Mouse (Mus musculus) megakaryocyte, adult 5-6 weeks (primary cell): ENCODE results near the gene Gm11032. TPM values are rescaled to one million over a fixed set of nuclear protein-coding genes. Genes with fewer than 3 reads are reported as not detected.
A peak's percentile ranks its signal among the peaks of the same experiment; 100 is the strongest.
"Not testable (repeated sequence)": the region's sequence is repeated elsewhere in the genome, so short reads cannot be mapped to it uniquely, and the experiment has no call there.

Experiments
- ATAC-seq: 2 replicates; pipeline ENCODE4 v1.8.0; 2016; ENCODE audit warnings: mild to moderate bottlenecking, inconsistent platforms; ENCODE audit not compliant: poor library complexity, severe bottlenecking
- total RNA-seq, 2 experiments: library from RNA; stranded (forward) in 1 of 2; stranded (reverse) in 1 of 2; fragments of 153-499, 151-499 nt in 1 of 2; fragments of 221-1000, 200-1000 nt in 1 of 2; gene quantifications; 2 replicates each; pipeline versions ENCODE4 v1.2.3 to v1.2.4; 2015 to 2017

Gm11032 gene
- total RNA-seq, 2 experiments from 2014 or later, result not detected

DNA sequence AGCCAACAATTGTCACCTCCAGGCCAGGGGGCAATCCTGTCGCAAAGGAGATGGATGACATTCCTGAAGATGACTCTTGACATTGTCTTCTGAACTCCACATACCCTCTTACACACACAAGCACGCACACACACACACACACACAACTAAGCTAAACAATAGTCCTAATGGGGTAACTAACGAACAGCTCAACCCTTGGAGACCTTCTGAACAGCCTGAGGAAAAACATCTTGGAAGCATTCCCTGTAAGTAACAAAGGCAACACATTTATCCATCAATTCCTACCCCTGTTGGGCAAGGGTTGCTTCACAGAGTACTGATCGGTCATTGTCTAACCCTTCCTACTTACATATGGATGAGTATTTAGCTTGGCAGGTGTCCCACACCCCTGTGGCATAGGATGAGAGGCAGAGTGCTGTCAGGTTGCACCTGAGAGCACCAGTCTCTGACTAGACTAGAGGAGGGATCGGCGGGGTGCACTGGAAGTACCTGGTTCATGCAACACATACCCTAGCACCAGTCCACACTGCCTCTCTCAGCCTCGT, 2.6 kb downstream of the Gm11032 start:
- no peak for ATAC-seq

DNA sequence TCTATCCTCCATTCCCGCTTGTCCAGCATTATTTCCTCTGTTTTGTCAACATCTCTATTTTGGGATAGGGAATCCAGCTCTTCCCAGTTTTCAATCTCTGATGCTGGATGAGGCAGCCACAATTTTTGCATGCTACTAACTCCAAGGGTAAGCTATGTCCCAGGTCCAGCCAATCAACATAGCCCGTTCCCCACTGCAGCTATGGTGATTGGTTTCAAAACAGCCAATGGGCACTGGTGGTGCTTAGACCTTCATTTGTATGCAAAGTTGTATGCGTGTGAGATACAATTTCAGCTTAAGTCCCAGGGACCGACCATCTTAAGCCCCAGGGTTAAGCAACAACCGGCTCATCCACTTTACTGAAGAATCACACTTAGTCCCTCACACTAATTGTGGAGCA, 3.1 kb downstream of the Gm11032 start:
- no peak for ATAC-seq

DNA sequence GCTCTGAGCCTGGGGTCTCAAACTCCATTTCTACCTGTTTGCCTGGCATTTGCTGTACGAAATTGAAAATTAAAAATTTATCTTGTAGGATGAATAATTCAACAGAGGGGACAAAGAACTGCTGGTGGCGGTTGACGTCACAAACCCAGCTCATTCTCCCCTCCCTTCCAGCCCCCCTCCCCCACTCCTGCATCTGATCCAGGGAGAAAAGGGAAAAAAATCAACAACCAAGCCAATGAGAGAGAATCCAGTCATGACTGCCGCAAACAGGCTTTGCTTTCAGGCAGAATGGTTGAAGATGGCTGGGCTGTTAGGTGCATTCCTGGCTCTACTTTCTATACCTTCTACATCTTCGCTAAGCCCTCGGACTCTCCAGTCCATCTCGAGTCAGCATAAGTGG, 6.1 kb downstream of the Gm11032 start:
- ATAC-seq, result no peak

DNA sequence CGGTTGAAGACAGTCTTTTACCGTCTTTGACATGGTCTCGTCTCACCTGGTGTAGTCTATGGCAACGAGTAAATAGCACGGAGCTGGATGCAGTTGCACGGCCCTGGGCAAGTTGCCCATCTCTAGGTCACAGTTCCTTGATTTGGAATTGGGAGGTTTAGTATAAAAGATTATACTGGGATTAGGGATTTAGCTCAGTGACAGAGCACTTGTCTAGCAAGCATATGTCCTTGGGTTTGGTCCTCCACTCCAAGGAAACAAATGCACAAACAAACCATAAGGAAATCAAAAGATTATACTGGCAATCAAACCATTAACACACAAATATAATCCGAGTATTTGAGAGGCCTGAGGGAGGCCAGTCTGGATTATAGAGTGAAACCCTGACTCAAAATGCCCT, 7.8 kb downstream of the Gm11032 start:
- ATAC-seq, result no peak

DNA sequence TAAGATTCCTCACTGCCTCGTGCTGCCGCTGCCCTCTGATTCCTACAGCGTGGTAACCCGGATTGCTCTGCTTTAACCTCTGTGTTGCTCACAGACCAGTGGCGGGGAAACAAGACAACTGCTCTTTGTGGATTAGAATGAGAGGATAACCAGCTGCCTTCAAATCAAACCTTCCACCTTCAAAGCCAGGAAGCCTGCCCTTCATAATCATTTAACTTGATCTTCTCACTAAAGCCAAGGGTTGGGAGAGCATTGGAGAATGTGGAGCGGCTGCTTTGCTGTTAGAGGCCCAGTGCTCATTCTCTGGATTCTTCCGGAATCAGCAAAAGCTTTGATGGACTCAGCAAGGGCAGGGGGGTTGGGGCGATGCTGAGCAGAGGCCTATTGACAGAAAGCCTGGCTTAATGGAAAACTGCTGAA, 10.0 kb downstream of the Gm11032 start:
- ATAC-seq, result no peak

DNA sequence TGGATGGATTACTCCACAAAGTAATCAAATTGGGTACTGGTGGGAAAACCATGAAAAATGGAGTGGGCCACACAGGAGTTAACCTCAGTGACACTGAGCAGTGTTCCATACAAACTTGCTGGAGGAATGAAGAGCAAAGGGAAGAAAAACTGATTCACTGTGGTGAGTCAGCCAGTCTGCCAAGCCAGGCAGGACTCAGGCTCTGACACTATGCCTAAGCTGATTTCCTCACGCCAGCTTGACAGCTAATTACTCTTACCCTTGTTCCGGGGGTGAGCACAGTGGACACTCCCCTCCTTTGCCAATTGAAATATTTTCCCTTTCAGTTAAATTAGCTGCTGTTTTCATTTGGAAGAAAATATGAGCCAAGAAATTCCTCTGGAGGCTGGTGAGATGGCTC, 13.6 kb downstream of the Gm11032 start:
- ATAC-seq, result no peak

DNA sequence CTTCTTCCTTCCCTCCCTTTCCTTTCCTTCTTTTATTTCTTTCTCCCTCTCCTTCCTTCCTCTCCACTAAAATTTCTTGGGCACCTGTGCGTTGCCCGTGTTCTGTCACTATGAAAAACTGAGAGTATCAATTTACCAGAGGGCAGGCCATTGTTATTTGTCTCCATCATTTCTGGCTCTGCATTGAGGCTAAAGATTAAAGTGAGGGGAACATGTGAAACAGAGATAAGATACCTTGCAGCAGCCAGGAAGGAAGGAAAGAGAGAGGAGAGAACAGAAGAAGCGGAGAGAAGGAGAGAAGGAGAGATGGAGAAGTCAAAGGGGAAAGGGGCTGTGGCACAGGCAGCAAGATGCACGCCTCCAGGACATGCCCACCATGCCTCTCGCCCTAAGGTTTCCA, 14.5 kb downstream of the Gm11032 start:
- ATAC-seq, result no peak

DNA sequence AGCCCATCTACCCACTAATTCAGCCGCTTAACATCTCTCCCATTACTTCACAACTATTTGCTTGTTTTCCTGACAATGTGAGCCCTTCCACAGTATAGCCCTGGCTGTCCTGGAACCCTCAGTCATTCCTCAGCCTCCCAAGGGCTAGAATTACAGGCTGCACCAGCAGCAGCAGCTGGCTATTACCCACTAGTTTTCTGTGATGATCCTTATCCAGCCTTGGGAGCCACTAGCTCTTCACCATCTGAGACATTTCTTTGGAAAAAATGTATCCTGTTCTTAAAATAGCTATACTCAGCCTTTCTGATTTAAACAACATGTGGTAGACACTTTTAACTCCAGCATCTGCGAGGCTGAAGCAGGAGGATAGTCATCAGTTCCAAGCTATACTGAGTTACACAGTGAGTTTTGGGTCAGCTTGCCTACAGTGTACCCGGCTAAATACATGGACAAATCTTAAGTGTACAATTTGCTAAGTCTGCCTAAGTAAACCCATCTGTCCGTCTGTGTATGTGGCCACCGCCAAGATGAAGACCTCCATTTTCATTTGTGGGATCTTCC, 17.0 kb downstream of the Gm11032 start:
- ATAC-seq, result no peak

DNA sequence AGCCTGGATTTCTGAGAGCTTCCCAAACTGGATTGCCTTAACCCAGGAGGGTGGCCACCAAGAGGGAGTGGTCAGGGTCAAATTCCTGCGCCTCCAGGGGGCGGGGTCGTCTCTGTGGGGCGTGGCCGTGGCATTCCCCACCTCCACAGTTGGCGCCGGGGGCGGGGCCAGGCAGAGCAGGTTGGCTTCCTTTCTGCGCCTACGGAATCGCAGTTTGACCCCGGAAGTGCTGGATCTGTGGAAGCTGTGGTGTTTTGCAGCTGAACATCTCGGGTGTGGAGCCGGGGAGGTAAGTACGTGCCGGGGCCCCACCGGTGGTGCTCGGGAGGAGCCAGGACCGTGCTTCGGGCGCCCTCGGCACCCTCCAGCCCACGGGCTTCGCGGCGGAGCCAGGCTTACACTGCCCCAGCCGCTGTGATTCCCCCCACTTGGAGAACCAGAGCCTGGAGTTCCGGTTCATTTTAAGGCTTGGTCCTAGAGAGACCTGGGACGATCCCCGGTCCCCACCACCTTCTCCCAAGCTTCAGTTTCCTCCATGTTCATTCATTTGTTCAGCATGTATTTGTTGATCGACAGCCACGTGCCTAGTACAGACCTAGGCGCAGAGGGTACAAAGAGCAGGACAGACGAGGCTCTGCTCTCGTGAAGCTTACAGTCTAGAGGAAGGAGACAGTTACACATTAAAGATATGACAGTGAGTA, 17.8 kb downstream of the Gm11032 start, which contains the start of gene Ascc2:
Gene Ascc2, plus strand, starts transcription at position 214 of the 701 bp plus-strand sequence.
- ATAC-seq, result peak; percentile 98

DNA sequence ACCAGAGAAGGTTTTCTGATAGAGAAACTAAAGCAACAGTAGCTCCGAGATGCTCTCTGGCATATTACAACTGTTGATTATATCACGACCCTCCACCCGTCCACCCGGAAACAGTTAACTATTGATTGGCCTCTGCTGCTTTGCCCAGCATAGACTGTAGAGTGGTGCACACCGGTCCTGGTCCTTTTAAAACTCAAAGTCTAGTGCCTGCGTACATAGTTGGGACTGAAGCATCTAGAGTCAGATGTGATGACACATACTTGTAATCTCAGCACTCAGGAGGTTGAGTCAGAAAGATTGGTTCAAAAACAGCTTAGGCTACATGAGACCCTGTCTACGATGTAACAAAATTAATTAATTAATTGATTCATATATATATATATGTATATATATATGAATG, 18.4 kb downstream of the Gm11032 start:
- no peak for ATAC-seq

DNA sequence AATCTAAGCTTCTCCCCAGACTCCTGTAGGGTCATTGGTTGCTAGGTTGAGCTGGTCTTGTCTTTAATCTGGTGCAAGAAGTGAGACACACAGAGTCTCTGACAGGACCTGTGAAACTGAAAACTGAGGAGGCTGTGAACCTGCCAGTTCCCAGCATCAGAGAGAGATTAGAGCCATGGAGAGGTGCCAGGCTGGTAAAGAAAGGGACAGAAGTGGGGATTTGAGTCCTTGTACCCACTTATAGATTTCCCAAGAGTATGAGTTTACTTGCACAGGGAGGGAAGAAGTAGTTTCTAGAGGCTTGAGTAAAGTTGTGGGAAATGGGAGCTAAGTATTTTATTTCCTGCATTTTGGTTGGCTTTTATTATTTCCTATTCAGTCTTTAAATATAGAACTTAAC, 21.3 kb downstream of the Gm11032 start:
- ATAC-seq, result no peak

DNA sequence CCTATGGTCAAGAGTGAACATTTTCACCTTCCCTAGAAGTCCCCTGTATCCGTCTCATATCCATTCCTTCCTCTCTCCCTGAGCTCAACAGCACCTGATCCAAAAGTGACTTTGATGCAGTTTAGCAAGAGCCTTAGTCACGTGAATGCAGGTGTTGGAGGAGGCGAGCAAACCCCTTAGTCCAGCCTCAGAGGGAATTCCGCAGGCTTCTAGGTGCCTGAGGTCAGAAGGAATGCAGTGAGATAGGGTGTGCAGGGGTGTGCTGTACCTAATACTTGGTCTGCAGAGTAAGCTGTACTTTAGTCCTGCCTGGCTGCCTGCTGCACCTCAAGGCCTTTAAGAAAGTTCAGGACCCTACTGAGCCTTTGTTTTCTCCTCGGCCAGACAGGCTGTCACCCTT, 23.9 kb downstream of the Gm11032 start:
- no peak for ATAC-seq

DNA sequence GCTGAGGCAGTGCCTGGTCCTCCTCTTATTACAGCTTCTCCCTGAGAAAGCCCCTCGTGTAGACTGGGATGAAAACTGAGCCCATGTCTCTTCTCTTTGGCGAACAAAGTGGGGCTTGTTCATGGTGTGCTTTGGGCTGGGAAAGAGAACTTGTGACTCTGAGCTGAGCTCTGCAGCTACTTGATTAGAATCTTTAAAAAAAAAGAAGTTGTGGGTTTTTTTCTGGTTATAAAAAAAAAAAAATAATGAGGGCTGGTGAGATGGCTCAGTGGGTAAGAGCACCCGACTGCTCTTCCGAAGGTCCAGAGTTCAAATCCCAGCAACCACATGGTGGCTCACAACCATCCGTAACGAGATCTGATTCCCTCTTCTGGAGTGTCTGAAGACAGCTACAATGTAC, 25.3 kb downstream of the Gm11032 start:
- not testable (repeated sequence) for ATAC-seq

DNA sequence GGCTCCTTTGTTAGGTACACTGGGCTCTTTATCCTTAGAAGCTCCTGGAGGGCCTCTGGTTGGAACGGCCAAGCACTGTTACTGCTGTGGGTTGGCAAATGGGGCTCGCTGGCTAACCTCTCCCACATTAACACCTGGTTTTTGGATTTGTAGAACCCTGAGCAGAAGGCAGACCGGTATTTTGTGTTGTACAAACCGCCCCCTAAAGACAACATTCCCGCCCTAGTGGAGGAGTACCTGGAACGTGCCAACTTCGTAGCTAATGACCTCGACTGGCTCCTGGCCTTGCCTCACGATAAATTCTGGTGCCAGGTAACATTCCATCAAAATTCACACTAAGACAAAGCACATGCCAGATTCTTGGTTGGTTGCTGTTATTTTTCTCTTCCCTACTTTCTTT, 26.5 kb downstream of the Gm11032 start:
- ATAC-seq, result no peak

DNA sequence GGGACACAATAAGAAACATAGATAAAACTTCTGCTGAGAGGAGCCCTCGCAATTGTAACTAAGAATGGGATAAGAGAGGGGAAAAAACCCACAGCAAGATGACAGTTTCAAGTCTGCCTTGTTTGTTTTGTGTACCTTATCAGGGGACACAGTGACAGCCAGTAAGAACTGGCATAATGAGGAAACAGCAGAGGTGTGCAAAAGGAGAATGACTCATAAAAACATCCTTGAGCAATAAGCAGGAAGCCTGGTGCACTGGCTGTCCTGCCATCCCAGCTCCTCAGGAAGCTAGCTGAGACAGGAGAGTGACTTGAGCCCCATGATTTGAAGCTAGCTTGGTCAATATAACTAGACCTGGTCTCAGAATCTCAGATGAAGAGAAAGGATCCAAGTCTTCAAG, 40.0 kb downstream of the Gm11032 start:
- ATAC-seq, result peak; percentile 88

DNA sequence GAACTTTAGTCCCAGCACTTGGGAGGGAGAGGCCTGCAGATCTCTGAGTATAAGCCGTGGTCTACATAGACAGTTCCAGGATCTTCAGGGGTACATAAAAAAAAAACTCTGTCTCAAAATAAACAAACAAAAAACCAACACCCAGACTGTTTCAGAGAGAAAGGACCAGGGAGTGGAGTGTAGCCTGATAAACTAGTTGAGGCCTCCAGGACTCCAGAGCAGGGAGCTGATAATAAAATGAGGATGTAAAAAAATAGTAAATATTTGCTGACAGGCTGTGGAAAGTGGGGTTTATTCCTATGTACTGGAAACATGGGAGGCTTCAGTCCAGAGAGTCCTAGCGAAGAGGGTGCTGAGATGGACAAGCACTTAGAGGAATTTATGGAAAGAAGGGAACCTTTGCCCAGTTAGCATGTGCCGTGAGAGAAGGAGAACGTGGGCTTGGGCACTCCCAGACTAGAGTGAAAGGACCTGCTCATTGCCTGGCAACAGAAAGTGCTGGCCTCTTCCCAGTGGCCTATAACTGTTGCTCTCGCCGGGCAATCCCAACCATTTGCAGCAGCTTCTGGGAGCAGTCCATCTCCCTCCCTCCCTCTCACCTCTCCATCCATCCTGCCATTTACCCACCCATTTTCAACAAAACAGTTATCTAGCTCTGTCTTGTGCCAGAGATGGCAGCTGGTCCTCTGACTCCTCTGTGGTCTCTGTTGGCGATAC, 40.6 kb downstream of the Gm11032 start:
- ATAC-seq, result no peak

DNA sequence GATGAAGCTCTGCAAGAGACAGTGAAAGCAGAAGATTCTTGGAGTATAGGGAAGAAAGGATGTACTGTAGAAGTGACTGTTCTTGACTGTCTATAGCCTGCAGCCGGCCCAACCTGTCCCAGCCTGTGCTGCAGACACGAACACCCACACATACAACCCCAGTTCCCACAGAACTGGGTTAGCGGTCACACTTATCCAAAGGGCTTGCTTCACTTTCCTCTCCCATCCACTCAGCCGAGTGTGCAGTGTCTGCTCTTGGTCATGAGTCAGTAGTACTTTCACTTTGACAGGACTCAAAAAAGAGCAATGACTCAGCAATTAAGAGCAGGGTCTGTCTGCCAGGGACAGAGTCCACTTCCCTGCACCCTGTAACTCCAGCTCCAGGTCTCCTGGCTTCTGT, 41.5 kb downstream of the Gm11032 start:
- ATAC-seq, result peak; percentile 60

DNA sequence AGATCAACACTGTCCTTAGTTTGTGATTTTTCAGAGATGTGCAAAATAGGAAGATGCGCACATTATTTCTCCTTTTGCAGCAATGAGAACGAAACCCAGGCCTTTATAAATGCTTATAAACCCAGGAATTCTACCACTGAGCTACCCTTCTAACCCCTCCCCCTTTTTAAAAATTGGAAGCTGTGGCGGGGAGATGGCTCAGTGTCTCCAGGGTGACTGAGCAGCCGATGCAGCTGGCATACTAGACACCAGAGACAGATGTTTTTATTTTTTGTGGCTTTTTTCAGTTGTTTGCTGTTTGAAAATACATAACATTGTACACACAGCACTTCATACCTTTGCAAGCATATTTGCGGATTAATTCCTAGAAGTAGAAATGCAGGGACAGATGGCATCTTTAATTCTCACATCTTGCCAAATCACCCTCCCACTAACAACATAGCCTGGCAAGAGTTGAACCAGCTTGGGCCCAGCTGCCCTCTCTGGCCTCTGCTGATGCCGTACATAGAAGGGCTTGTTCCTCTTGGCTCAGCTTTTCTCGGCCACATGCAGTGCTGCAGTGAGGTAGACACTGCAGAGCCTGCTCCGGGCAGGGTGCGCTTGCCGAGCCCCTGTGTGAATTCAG, 42.1 kb downstream of the Gm11032 start:
- no peak for ATAC-seq

DNA sequence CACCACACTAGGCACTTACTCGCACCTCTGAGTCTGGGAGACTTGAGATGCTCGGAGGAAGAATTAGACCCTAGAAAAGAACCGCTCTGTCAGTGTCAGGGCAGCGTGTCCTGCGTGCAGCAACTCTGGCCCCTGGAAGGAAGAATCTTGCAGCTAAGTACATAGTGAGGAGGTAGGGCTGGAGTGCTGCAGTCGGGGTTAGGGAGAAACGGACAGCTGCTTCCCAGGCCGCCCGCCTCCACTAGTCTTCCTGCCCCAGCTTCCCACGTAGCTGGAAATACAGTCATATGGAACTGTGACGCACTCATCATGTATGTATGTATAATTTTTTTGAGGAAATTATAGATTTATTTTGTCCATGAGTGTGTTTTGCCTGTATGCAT, 42.6 kb downstream of the Gm11032 start:
- no peak for ATAC-seq
